Mouse (Mus musculus) mature B cell (primary cell): ENCODE measurements around the gene Crybb1.

Source experiments
- in situ Hi-C: fragments of 300-500 bp; cut with MboI; formaldehyde crosslinking; loops from 2 replicates; pipeline ENCODE4 v1.14.3; 2019

The Crybb1 gene

GRCm38 (mm10) chr5:112284203-112284582 lies 28.6 kb downstream of the Crybb1 start:
- in situ Hi-C loops, result no loop called here

- in situ Hi-C loops, result no loop called here
Observed at GRCm38 (mm10) chr5:112285548-112286085, 30.0 kb downstream of the Crybb1 start.

- in situ Hi-C loops, result no loop called here
Observed at GRCm38 (mm10) chr5:112286608-112286983, 31.0 kb downstream of the Crybb1 start.

GRCm38 (mm10) chr5:112286984-112287641 lies 31.5 kb downstream of the Crybb1 start:
- in situ Hi-C loops, result no loop called here

- in situ Hi-C loops, result no loop called here
Observed at GRCm38 (mm10) chr5:112287652-112288051, 32.0 kb downstream of the Crybb1 start.

- in situ Hi-C loops, result no loop called here
Observed at GRCm38 (mm10) chr5:112288193-112289141, 32.9 kb downstream of the Crybb1 start.

GRCm38 (mm10) chr5:112289236-112289635 lies 33.6 kb downstream of the Crybb1 start:
- in situ Hi-C loops, result no loop called here

- in situ Hi-C loops, result no loop called here
Observed at GRCm38 (mm10) chr5:112289819-112290535, 34.4 kb downstream of the Crybb1 start.

GRCm38 (mm10) chr5:112290536-112290880 lies 34.9 kb downstream of the Crybb1 start:
- in situ Hi-C loops, result no loop called here

- in situ Hi-C loops, result no loop called here
Observed at GRCm38 (mm10) chr5:112291866-112292265, 36.3 kb downstream of the Crybb1 start.

GRCm38 (mm10) chr5:112292343-112292980 lies 36.8 kb downstream of the Crybb1 start:
- in situ Hi-C loops, result no loop called here

- in situ Hi-C loops, result no loop called here
Observed at GRCm38 (mm10) chr5:112293800-112294199, 38.2 kb downstream of the Crybb1 start.

- in situ Hi-C loops, result no loop called here
Observed at GRCm38 (mm10) chr5:112294696-112295095, 39.1 kb downstream of the Crybb1 start.

GRCm38 (mm10) chr5:112295162-112295561 lies 39.5 kb downstream of the Crybb1 start:
- in situ Hi-C loops, result no loop called here

GRCm38 (mm10) chr5:112295564-112295963 lies 39.9 kb downstream of the Crybb1 start:
- in situ Hi-C loops, result no loop called here

- in situ Hi-C loops, result no loop called here
Observed at GRCm38 (mm10) chr5:112296404-112297181, 41.0 kb downstream of the Crybb1 start.

- in situ Hi-C loops, result no loop called here
Observed at GRCm38 (mm10) chr5:112297257-112297656, 41.6 kb downstream of the Crybb1 start.

- in situ Hi-C loops, result no loop called here
Observed at GRCm38 (mm10) chr5:112298226-112298988, 42.8 kb downstream of the Crybb1 start.

GRCm38 (mm10) chr5:112299399-112299798 lies 43.8 kb downstream of the Crybb1 start:
- in situ Hi-C loops, result no loop called here

GRCm38 (mm10) chr5:112300112-112300511 lies 44.5 kb downstream of the Crybb1 start:
- in situ Hi-C loops, result no loop called here
